Mouse (Mus musculus) testis, adult 2 months (tissue): Measurements from ENCODE around the gene Zfp36l3.

Experiments used
- CTCF ChIP-seq: fragments of 200-500 bp; IDR thresholded peaks from 2 replicates; pipeline ENCODE4 v1.5.1; 2012; ENCODE audit warnings: low read depth, mild to moderate bottlenecking, inconsistent platforms, low read length, moderate library complexity; ENCODE audit not compliant: control insufficient read depth, insufficient read depth, insufficient replicate concordance
- POLR2A ChIP-seq: fragments of 200-500 bp; IDR thresholded peaks from 2 replicates; pipeline ENCODE4 v1.6.1; 2012; ENCODE audit warnings: low read depth, mild to moderate bottlenecking, inconsistent platforms, low read length, moderate library complexity; ENCODE audit not compliant: control insufficient read depth

DNA sequence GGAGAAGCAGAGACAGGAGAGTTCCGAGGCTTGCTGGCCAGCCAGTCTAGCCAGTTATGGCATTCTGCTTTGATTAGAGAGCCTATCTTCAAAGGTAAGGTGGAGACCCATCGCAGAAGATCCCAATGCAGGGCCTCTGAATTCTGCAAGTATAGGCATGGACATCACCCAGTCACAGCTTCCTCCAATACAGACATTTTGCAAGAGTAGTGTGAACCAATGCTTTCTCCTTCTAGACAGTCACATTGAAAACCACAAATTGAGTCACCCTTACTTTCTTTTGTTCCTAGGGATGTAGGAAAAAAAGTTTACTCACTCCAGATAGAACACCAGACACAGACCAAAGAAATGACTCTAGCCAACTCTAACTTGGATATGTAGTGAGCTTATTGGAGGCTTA lies 47.2 kb downstream of the Zfp36l3 start:
- TF ChIP-seq POLR2A, result no peak
- TF ChIP-seq CTCF, result no peak
